Mouse (Mus musculus) left cerebral cortex, postnatal 36 days (tissue): ENCODE measurements around the gene Tmem128. TPM values are rescaled to one million over a fixed set of nuclear protein-coding genes. Genes with fewer than 3 reads are reported as not detected.

Experiments used
- DNase-seq, 2 experiments: peaks; one replicate each; pipeline ENCODE4 v3.0.0; 2021 to 2022; ENCODE audit warnings: low spot score in 2 of 2, mixed read lengths in 1 of 2
- intact Hi-C: fragments of 180-260 bp; cut with DNase I; formaldehyde crosslinking; loops from one replicate; pipeline ENCODE4 v1.15.1; 2025
- total RNA-seq, 2 experiments: library from RNA; stranded (reverse); gene quantifications; 2 replicates each; pipeline ENCODE4 v1.2.3; 2021

Gene Tmem128
- total RNA-seq = 10 to 100 TPM; 31.6 to 35.4 TPM

- DNase-seq = peak; percentile 80 to 82
Measured at GRCm38 (mm10) chr5:38260107-38260682, at the start of gene Tmem128. Gene Tmem128 (plus strand): TSS chr5:38260185.

GRCm38 (mm10) chr5:38211691-38212090 lies 48.3 kb upstream of the Tmem128 start:
- intact Hi-C loops = no loop called here
- no peak for DNase-seq

More at GRCm38 (mm10) chr5:38260107-38260682, at the start of gene Tmem128:
- intact Hi-C loops = loop anchor here (2.0 kb wide), 1 partner anchor 39 kb away; the partner anchor contains the start of genes Lyar and Zbtb49

GRCm38 (mm10) chr5:38213009-38213408 lies 47.0 kb upstream of the Tmem128 start:
- intact Hi-C loops = no loop called here
- no peak for DNase-seq

- intact Hi-C loops = loop anchor here (2.0 kb wide), 1 partner anchor 41 kb away; the partner anchor contains the start of gene Tmem128
- DNase-seq = no peak
Measured at GRCm38 (mm10) chr5:38219771-38220307, 40.1 kb upstream of the Tmem128 start.

- intact Hi-C loops = loop anchor here (2.0 kb wide), 1 partner anchor 40 kb away; the partner anchor contains the start of gene Tmem128
- DNase-seq = peak; percentile 94 to 95
Measured at GRCm38 (mm10) chr5:38220328-38220912, 39.6 kb upstream of the Tmem128 start, which contains the start of the genes Zbtb49 and Lyar. Gene Zbtb49 (minus strand): TSS chr5:38220457. Gene Lyar (plus strand): TSS chr5:38220470.

GRCm38 (mm10) chr5:38235422-38235821 lies 24.6 kb upstream of the Tmem128 start:
- DNase-seq = no peak
- intact Hi-C loops = no loop called here

GRCm38 (mm10) chr5:38236627-38237026 lies 23.4 kb upstream of the Tmem128 start:
- intact Hi-C loops = no loop called here
- DNase-seq = no peak

- no peak for DNase-seq
- intact Hi-C loops = no loop called here
Measured at GRCm38 (mm10) chr5:38240727-38241472, 19.1 kb upstream of the Tmem128 start.

- DNase-seq = no peak
- intact Hi-C loops = no loop called here
Measured at GRCm38 (mm10) chr5:38241473-38241834, 18.5 kb upstream of the Tmem128 start.

- intact Hi-C loops = no loop called here
- DNase-seq = no peak
Measured at GRCm38 (mm10) chr5:38241966-38242365, 18.0 kb upstream of the Tmem128 start.

- intact Hi-C loops = no loop called here
- DNase-seq = no peak
Measured at GRCm38 (mm10) chr5:38255195-38255594, 4.8 kb upstream of the Tmem128 start.

- intact Hi-C loops = no loop called here
- no peak for DNase-seq
Measured at GRCm38 (mm10) chr5:38255644-38256043, 4.3 kb upstream of the Tmem128 start.

- intact Hi-C loops = no loop called here
- no peak for DNase-seq
Measured at GRCm38 (mm10) chr5:38256551-38256950, 3.4 kb upstream of the Tmem128 start.

GRCm38 (mm10) chr5:38258034-38258772 lies 1.8 kb upstream of the Tmem128 start:
- peak in 1 of 2 experiments; percentile 16 for DNase-seq
- intact Hi-C loops = no loop called here

- no peak for DNase-seq
- intact Hi-C loops = no loop called here
Measured at GRCm38 (mm10) chr5:38258773-38259146, 1.2 kb upstream of the Tmem128 start.

GRCm38 (mm10) chr5:38259455-38260106 lies 404 bp upstream of the Tmem128 start:
- DNase-seq = no peak
- intact Hi-C loops = loop anchor here (2.0 kb wide), 1 partner anchor 39 kb away; the partner anchor contains the start of genes Lyar and Zbtb49

- intact Hi-C loops = no loop called here
- no peak for DNase-seq
Measured at GRCm38 (mm10) chr5:38270942-38271341, 11.0 kb downstream of the Tmem128 start.

GRCm38 (mm10) chr5:38273831-38274230 lies 13.8 kb downstream of the Tmem128 start:
- intact Hi-C loops = no loop called here
- no peak for DNase-seq

- intact Hi-C loops = no loop called here
- no peak for DNase-seq
Measured at GRCm38 (mm10) chr5:38275771-38276170, 15.8 kb downstream of the Tmem128 start, which contains the start of gene Otop1. Gene Otop1 (plus strand): TSS chr5:38275972.
